Comparison of ENCODE assay signal across 8 mouse cellular contexts in the genomic region with DNA sequence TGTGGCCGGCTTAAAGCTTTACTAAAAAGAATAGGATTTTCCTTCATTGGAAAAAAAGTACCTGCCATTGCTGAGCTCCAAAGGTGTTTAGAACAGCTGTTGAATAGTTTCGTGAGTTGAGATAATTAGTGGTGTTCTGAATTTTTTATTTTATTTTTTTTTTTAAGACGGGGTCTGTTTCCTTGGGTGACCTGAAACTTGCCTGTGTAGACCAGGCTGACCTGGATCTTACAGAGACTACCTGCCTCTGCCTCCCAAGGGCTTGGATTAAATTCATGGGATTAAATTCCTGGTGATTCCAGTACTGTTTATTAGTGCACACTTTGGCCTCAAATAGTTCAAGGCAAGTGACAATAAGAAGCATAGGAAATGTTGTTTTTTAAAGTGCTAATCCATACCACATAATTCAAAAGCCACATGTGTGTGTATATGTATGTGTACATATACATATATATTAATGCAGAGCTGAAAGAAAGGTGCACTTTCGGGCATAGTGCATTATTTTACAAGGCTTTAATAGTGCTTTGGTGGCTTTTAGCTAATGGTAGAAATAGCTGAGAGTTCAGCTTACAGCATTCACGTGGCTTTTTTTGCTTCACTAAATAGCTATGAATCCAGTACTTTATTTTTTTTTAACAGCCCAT. TPM values are rescaled to one million over a fixed set of nuclear protein-coding genes. Genes with fewer than 3 reads are reported as not detected.
DNase-seq lines count a peak whose midpoint lies in the region; ATAC-seq and TF ChIP-seq lines count a peak whose summit lies in the region.

No protein-coding gene starts in this region.

- ATAC-seq in embryonic facial prominence, embryonic 13.5 days (ENCODE audit: insufficient number of reproducible peaks, insufficient read depth, low FRiP score, low TSS enrichment, low read depth) = no peak
- no peak for ATAC-seq in intestine, embryonic 15.5 days
- ATAC-seq in neural tube, embryonic 12.5 days (ENCODE audit: low FRiP score, low read depth) = no peak
- no peak for ATAC-seq in megakaryocyte progenitor cell, adult 5-6 weeks (replicated peaks; ENCODE audit: poor library complexity)

- peak overlapping the region; percentile 72 for H3K4me3 ChIP-seq in layer of hippocampus, adult 2 months
- peak overlapping the region; percentile 79 for H3K4me3 ChIP-seq in embryonic facial prominence, embryonic 13.5 days
- peak overlapping the region; percentile 87 for H3K4me3 ChIP-seq in intestine, embryonic 15.5 days (replicated peaks)
- peak overlapping the region; percentile 81 for H3K4me3 ChIP-seq in neural tube, embryonic 12.5 days

- H3K9ac ChIP-seq in embryonic facial prominence, embryonic 13.5 days = peak overlapping the region; percentile 98
- peak overlapping the region; percentile 99 for H3K9ac ChIP-seq in intestine, embryonic 15.5 days
- peak overlapping the region; percentile 98 for H3K9ac ChIP-seq in neural tube, embryonic 12.5 days

- no peak for DNase-seq in layer of hippocampus, adult 2 months (ENCODE audit: low spot score in 2 of 2)
- no peak for DNase-seq in layer of hippocampus, adult 9-11 months
- DNase-seq in left cerebral cortex, adult 18-20 months (ENCODE audit: low spot score in 2 of 2) = no peak
- no peak for DNase-seq in thymus, postnatal 36 days

- no peaks in the 10 kb centered on the region for H3K27me3 ChIP-seq in embryonic facial prominence, embryonic 13.5 days
- H3K27me3 ChIP-seq in intestine, embryonic 15.5 days (replicated peaks) = no peaks in the 10 kb centered on the region
- H3K27me3 ChIP-seq in neural tube, embryonic 12.5 days (replicated peaks) = no peaks in the 10 kb centered on the region

- no peaks in the 10 kb centered on the region for H3K9me3 ChIP-seq in embryonic facial prominence, embryonic 13.5 days
- no peaks in the 10 kb centered on the region for H3K9me3 ChIP-seq in intestine, embryonic 15.5 days
- H3K9me3 ChIP-seq in neural tube, embryonic 12.5 days = no peaks in the 10 kb centered on the region

- H3K4me2 ChIP-seq in embryonic facial prominence, embryonic 13.5 days = peak overlapping the region; percentile 84
- peak overlapping the region; percentile 86 for H3K4me2 ChIP-seq in intestine, embryonic 15.5 days (replicated peaks)
- H3K4me2 ChIP-seq in neural tube, embryonic 12.5 days (replicated peaks) = peak overlapping the region; percentile 85

- TF ChIP-seq CTCF in layer of hippocampus, adult 2 months (conservative IDR thresholded peaks at IDR 0.05) = no peak

- WGBS in embryonic facial prominence, embryonic 13.5 days = 4% methylated on average over 5 of the region's 5 CpGs
- 6% methylated on average over 5 of the region's 5 CpGs for WGBS in intestine, embryonic 15.5 days
- 20% methylated on average over 5 of the region's 5 CpGs for WGBS in neural tube, embryonic 12.5 days

- peaks cover 30% of the 10 kb centered on the region for H3K4me1 ChIP-seq in embryonic facial prominence, embryonic 13.5 days
- peaks cover 13% of the 10 kb centered on the region; the same call in 1 of the 2 replicates for H3K4me1 ChIP-seq in intestine, embryonic 15.5 days (replicated peaks)
- peaks cover 14% of the 10 kb centered on the region for H3K4me1 ChIP-seq in neural tube, embryonic 12.5 days

- H3K36me3 ChIP-seq in embryonic facial prominence, embryonic 13.5 days = peaks cover 4% of the 10 kb centered on the region; the same call in 1 of the 2 replicates
- no peaks in the 10 kb centered on the region for H3K36me3 ChIP-seq in intestine, embryonic 15.5 days
- no peaks in the 10 kb centered on the region for H3K36me3 ChIP-seq in neural tube, embryonic 12.5 days

- H3K27ac ChIP-seq in layer of hippocampus, adult 2 months = peak overlapping the region; percentile 97
- H3K27ac ChIP-seq in embryonic facial prominence, embryonic 13.5 days = peak overlapping the region; percentile 99
- H3K27ac ChIP-seq in intestine, embryonic 15.5 days = peak overlapping the region; percentile 99
- H3K27ac ChIP-seq in neural tube, embryonic 12.5 days = peak overlapping the region; percentile 84; the same call in 1 of the 2 replicates

RNA-seq across cellular contexts. Expression of gene Zbed3, which starts 2.6 kb away (rescaled TPM):
- 10 to 100 TPM; 14.0 to 16.5 TPM for total RNA-seq in layer of hippocampus, adult 2 months (2021)
- 75.1 and 84.9 TPM in 2 replicates for polyA plus RNA-seq in embryonic facial prominence, embryonic 13.5 days (2015; fragmentation: Nextera tagmentation; extraction: Ambion mirVana)
- 49.2 and 53.4 TPM in 2 replicates for polyA plus RNA-seq in intestine, embryonic 15.5 days (2015; fragmentation: Nextera tagmentation; extraction: Ambion mirVana)
- 53.3 and 59.3 TPM in 2 replicates for polyA plus RNA-seq in neural tube, embryonic 12.5 days (2016; fragmentation: Nextera tagmentation; extraction: Ambion mirVana)
- total RNA-seq in left cerebral cortex, adult 18-20 months (2021) = 10 to 100 TPM; 12.7 to 14.5 TPM
- total RNA-seq in megakaryocyte progenitor cell, adult 5-6 weeks (2015) = 37.9 and 45.4 TPM in 2 replicates
- total RNA-seq in megakaryocyte progenitor cell, adult 5-6 weeks (2017) = 7.9 and 8.5 TPM in 2 replicates

RNA-seq across cellular contexts. Expression of gene Aggf1, which starts 49.1 kb away (rescaled TPM):
- total RNA-seq in layer of hippocampus, adult 2 months (2021) = 10 to 100 TPM; 46.4 to 51.4 TPM
- polyA plus RNA-seq in embryonic facial prominence, embryonic 13.5 days (2015; fragmentation: Nextera tagmentation; extraction: Ambion mirVana) = 37.2 and 38.8 TPM in 2 replicates
- polyA plus RNA-seq in intestine, embryonic 15.5 days (2015; fragmentation: Nextera tagmentation; extraction: Ambion mirVana) = 29.8 and 32.3 TPM in 2 replicates
- 50.5 and 54.0 TPM in 2 replicates for polyA plus RNA-seq in neural tube, embryonic 12.5 days (2016; fragmentation: Nextera tagmentation; extraction: Ambion mirVana)
- total RNA-seq in left cerebral cortex, adult 18-20 months (2021) = 10 to 100 TPM; 51.5 to 56.0 TPM
- 31.9 and 34.5 TPM in 2 replicates for total RNA-seq in megakaryocyte progenitor cell, adult 5-6 weeks (2015)
- total RNA-seq in megakaryocyte progenitor cell, adult 5-6 weeks (2017) = 49.5 and 57.0 TPM in 2 replicates
